Mouse (Mus musculus) heart, embryonic 12.5 days (tissue): ENCODE measurements around the gene Syt17. TPM values are rescaled to one million over a fixed set of nuclear protein-coding genes. Genes with fewer than 3 reads are reported as not detected.

Experiments used
- ATAC-seq: fragments of 200-750 bp; cut with Nextera tagmentation; 2 replicates; pipeline ENCODE4 v1.8.0; 2017; ENCODE audit warnings: moderate TSS enrichment, moderate library complexity; ENCODE audit not compliant: insufficient number of reproducible peaks, low FRiP score
- H3K27ac ChIP-seq: fragments of 300-500 bp; sonication (generic); 2 replicates; pipeline ENCODE4 v1.5.1; 2016; ENCODE audit warnings: mild to moderate bottlenecking, moderate library complexity; ENCODE audit not compliant: poor library complexity, severe bottlenecking
- H3K27me3 ChIP-seq: fragments of 300-500 bp; sonication (generic); replicated peaks from 2 replicates; pipeline ENCODE4 v1.6.1; 2016; ENCODE audit warnings: mild to moderate bottlenecking, moderate library complexity
- H3K36me3 ChIP-seq: fragments of 300-500 bp; sonication (generic); 2 replicates; pipeline ENCODE4 v1.6.1; 2016; ENCODE audit warnings: mild to moderate bottlenecking, moderate library complexity
- H3K4me1 ChIP-seq: fragments of 300-500 bp; sonication (generic); replicated peaks from 2 replicates; pipeline ENCODE4 v1.6.1; 2016; ENCODE audit warnings: mild to moderate bottlenecking
- H3K4me2 ChIP-seq: fragments of 300-500 bp; sonication (generic); 2 replicates; pipeline ENCODE4 v1.6.1; 2016; ENCODE audit warnings: mild to moderate bottlenecking, moderate library complexity
- H3K4me3 ChIP-seq: fragments of 300-500 bp; sonication (generic); 2 replicates; pipeline ENCODE4 v1.5.1; 2016; ENCODE audit warnings: mild to moderate bottlenecking
- H3K9ac ChIP-seq: fragments of 300-500 bp; sonication (generic); 2 replicates; pipeline ENCODE4 v1.6.1; 2016; ENCODE audit warnings: mild to moderate bottlenecking, moderate library complexity
- H3K9me3 ChIP-seq: fragments of 300-500 bp; sonication (generic); replicated peaks from 2 replicates; pipeline ENCODE4 v1.6.1; 2016; ENCODE audit warnings: mild to moderate bottlenecking, moderate library complexity
- WGBS: fragments of 180-500 bp; shearing (Covaris S2); methylation state at CpG from one replicate; pipeline ENCODE4 v1.1.7; 2016; 5-methylcytosine and 5-hydroxymethylcytosine counted together
- polyA plus RNA-seq: library from polyadenylated mRNA; unstranded; fragments of >200 nt; fragmentation: Nextera tagmentation; extraction: Ambion mirVana; gene quantifications from 2 replicates; pipeline ENCODE4 v1.2.1, GENCODE M21; 2016

Gene Syt17
- polyA plus RNA-seq, 1 experiment from 2014 or later = 1.2 TPM

- Histone ChIP-seq H3K27ac (no peak overlapping the region), H3K9ac (no peak overlapping the region), H3K4me1 (no peaks in the 10 kb centered on the region), H3K9me3 (no peaks in the 10 kb centered on the region), H3K36me3 (no peaks in the 10 kb centered on the region), H3K27me3 (peaks cover 2% of the 10 kb centered on the region; the same call in 1 of the 2 replicates), H3K4me3 (no peak overlapping the region), H3K4me2 (no peak overlapping the region)
- 80% methylated on average over 3 of the region's 3 CpGs for WGBS
- no peak for ATAC-seq
These were observed 33.8 kb downstream of the Syt17 start for GRCm38 (mm10) chr7:118414183-118414582.

DNA sequence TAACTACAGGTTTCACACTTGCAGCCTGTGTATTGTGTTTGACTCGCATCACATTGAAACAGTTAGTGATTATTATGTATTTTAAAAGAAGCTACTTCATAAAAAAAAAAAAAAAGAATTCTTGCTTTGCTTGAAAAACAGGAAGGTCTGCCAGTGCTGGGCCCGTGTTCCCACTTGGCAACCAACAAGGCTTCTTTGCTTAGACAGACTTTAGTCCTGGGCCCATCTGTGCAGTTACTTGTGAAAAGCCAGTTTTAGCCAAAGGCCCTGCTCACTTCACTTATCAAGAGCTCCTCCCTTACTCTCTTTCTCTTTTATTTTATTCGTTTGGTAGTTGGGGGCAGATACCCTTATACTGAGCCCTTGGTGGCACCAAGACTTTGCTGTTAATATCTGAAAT is 36.1 kb downstream of the Syt17 start:
- ATAC-seq = no peak
- WGBS = 72% methylated on average over 3 of the region's 3 CpGs

GRCm38 (mm10) chr7:118409421-118409820 is 38.6 kb downstream of the Syt17 start:
- no peak overlapping the region for H3K4me2 ChIP-seq
- H3K9ac ChIP-seq = no peak overlapping the region
- H3K27me3 ChIP-seq = no peaks in the 10 kb centered on the region
- H3K27ac ChIP-seq = no peak overlapping the region
- ATAC-seq = no peak
- no peaks in the 10 kb centered on the region for H3K36me3 ChIP-seq
- whole genome bisulfite sequencing = 19% methylated on average over 2 of the region's 2 CpGs
- H3K9me3 ChIP-seq = no peaks in the 10 kb centered on the region
- no peaks in the 10 kb centered on the region for H3K4me1 ChIP-seq
- H3K4me3 ChIP-seq = no peak overlapping the region

More for the DNA sequence above, 36.1 kb downstream of the Syt17 start:
- Histone ChIP-seq H3K36me3 (no peaks in the 10 kb centered on the region), H3K4me2 (no peak overlapping the region), H3K27ac (no peak overlapping the region), H3K4me3 (no peak overlapping the region), H3K9ac (no peak overlapping the region), H3K27me3 (no peaks in the 10 kb centered on the region), H3K4me1 (no peaks in the 10 kb centered on the region), H3K9me3 (no peaks in the 10 kb centered on the region)

- no peaks in the 10 kb centered on the region for H3K36me3 ChIP-seq
- no peak overlapping the region for H3K9ac ChIP-seq
- H3K27me3 ChIP-seq = no peaks in the 10 kb centered on the region
- no peaks in the 10 kb centered on the region for H3K4me1 ChIP-seq
- H3K4me3 ChIP-seq = no peak overlapping the region
- no peak overlapping the region for H3K4me2 ChIP-seq
- ATAC-seq = no peak
- no peak overlapping the region for H3K27ac ChIP-seq
- no peaks in the 10 kb centered on the region for H3K9me3 ChIP-seq
These were observed 42.8 kb downstream of the Syt17 start for GRCm38 (mm10) chr7:118405251-118405650.

DNA sequence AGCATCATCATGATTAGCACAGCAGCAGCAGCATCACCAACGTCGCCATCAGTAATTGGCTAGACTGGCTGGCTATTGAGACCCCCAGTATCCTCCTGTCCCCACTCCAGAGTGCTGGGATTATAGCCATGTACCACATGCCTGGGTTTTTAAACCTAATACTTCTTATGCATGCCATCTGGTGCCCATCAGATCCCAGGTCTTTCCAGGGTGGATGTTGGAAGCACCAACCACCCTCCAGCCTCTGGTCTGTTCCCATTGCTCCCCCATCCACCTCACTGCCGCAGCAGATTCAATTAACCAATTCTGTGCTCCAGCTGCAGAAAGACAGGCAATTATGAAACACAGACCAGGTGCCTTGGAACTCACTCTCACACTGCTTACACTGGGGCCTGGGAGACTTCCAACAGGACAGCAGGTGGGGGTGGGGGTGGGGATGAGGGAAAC is 45.4 kb downstream of the Syt17 start:
- 63% methylated on average over 3 of the region's 3 CpGs for WGBS
- ATAC-seq = no peak
- no peak overlapping the region for H3K27ac ChIP-seq
- H3K4me3 ChIP-seq = no peak overlapping the region
- no peak overlapping the region for H3K4me2 ChIP-seq
- H3K27me3 ChIP-seq = no peaks in the 10 kb centered on the region
- H3K9ac ChIP-seq = no peak overlapping the region
- H3K9me3 ChIP-seq = no peaks in the 10 kb centered on the region
- no peaks in the 10 kb centered on the region for H3K4me1 ChIP-seq
- H3K36me3 ChIP-seq = no peaks in the 10 kb centered on the region

DNA sequence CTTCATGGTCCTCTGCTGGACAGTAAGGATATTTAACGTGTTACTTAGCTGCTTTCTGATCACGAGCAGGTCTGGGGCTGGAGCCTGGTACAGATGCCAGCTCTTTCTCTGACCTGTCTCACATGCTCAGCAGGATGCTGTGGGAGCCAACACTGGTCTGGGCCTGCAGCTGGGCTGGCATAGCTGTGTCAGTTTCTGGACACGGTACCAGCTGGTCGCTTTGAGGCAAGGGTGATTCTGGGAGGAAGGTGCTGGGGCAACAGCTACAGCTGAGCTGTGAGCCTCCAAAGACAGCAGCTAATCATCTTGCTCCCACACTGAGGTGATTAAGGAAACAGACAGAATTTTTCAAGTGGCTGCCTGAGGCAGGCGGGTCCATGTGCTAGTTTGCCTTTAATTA is 46.1 kb downstream of the Syt17 start:
- no peak for ATAC-seq
- Histone ChIP-seq H3K4me1 (no peaks in the 10 kb centered on the region), H3K27ac (no peak overlapping the region), H3K4me2 (no peak overlapping the region), H3K9ac (no peak overlapping the region), H3K4me3 (no peak overlapping the region), H3K36me3 (no peaks in the 10 kb centered on the region), H3K27me3 (no peaks in the 10 kb centered on the region), H3K9me3 (no peaks in the 10 kb centered on the region)
- WGBS = 70% methylated on average over 5 of the region's 5 CpGs

GRCm38 (mm10) chr7:118399764-118400163 is 48.3 kb downstream of the Syt17 start:
- Histone ChIP-seq H3K27ac (no peak overlapping the region), H3K4me2 (no peak overlapping the region), H3K4me1 (no peaks in the 10 kb centered on the region), H3K4me3 (no peak overlapping the region), H3K9ac (no peak overlapping the region), H3K27me3 (no peaks in the 10 kb centered on the region), H3K9me3 (no peaks in the 10 kb centered on the region), H3K36me3 (no peaks in the 10 kb centered on the region)
- no peak for ATAC-seq
- 72% methylated on average over 9 of the region's 9 CpGs for WGBS

DNA sequence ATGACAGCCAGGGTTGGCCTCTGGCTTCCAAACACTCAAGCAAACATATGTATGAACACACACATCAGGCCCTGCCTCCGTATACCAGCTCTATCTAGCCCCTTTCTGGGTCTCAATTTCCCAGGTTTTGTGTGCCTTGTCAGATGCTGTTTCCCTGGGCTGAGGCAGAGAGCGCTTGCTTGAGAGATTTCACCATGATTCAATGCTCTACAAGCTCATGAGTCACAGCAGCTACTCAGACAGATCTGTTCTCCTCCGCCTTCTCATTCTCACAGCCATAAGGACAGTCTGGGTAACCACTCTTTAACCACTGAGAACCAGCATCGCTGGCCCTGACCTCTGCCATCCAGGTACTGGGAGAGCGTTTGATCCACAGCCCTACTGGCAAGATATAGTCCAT is 57.3 kb downstream of the Syt17 start:
- no peak overlapping the region for H3K4me2 ChIP-seq
- no peaks in the 10 kb centered on the region for H3K27me3 ChIP-seq
- H3K4me3 ChIP-seq = no peak overlapping the region
- 71% methylated on average over 5 of the region's 5 CpGs for WGBS
- ATAC-seq = no peak
- no peak overlapping the region for H3K9ac ChIP-seq
- no peaks in the 10 kb centered on the region for H3K9me3 ChIP-seq
- no peaks in the 10 kb centered on the region for H3K36me3 ChIP-seq
- H3K4me1 ChIP-seq = no peaks in the 10 kb centered on the region
- H3K27ac ChIP-seq = no peak overlapping the region

DNA sequence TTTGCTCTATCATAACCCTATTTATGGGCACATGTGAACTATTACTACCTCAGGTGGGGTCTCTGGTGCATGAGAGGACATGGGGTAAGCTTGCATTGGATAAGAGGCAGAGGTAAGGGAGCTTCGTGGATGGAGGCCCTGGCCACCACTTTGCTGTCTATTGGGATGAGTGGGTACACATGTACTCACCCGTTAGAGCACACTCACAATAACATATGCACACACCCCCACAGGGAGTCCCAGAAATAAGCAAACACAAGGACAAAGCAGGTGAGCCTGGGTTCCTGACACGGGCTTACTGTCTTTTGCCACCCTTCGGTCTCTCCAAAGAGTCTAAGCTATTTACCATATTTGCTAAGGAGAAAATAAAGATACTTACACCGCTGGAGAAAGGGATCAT is 67.0 kb downstream of the Syt17 start:
- ATAC-seq = no peak
- H3K4me2 ChIP-seq = no peak overlapping the region
- H3K36me3 ChIP-seq = no peaks in the 10 kb centered on the region
- no peaks in the 10 kb centered on the region for H3K4me1 ChIP-seq
- H3K4me3 ChIP-seq = no peak overlapping the region
- H3K9me3 ChIP-seq = no peaks in the 10 kb centered on the region
- no peak overlapping the region for H3K27ac ChIP-seq
- H3K27me3 ChIP-seq = no peaks in the 10 kb centered on the region
- no peak overlapping the region for H3K9ac ChIP-seq
- WGBS = 82% methylated on average over 5 of the region's 5 CpGs

GRCm38 (mm10) chr7:118380056-118380455 is 68.0 kb downstream of the Syt17 start:
- Histone ChIP-seq H3K9me3 (no peaks in the 10 kb centered on the region; the same call in 1 of the 2 replicates), H3K9ac (no peak overlapping the region), H3K4me1 (no peaks in the 10 kb centered on the region), H3K4me3 (no peak overlapping the region), H3K4me2 (no peak overlapping the region), H3K27me3 (no peaks in the 10 kb centered on the region), H3K27ac (no peak overlapping the region), H3K36me3 (no peaks in the 10 kb centered on the region)
- ATAC-seq = no peak
- WGBS = 63% methylated on average over 3 of the region's 3 CpGs

DNA sequence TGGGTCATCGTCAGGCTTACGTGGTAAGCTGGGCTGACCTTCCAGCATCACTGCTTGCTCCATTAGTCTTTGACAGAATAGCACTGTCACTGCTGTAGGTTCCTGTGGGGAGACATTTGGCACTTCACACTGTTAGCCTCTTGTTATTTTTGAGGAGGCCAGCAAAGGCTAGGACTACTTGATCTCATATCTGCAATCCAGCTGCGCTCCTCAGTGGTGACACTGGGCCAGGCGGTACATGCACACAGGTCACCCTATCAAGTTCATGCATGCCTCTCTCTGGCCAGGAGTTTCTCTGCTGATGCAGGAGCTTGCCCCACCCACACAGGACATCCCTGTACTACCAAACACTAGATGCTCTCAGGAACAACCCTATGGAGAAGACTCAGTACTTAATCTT is 71.4 kb downstream of the Syt17 start:
- no peak overlapping the region for H3K4me2 ChIP-seq
- H3K4me1 ChIP-seq = no peaks in the 10 kb centered on the region
- H3K27me3 ChIP-seq = no peaks in the 10 kb centered on the region
- no peak for ATAC-seq
- no peaks in the 10 kb centered on the region for H3K36me3 ChIP-seq
- H3K27ac ChIP-seq = no peak overlapping the region
- no peaks in the 10 kb centered on the region; the same call in 1 of the 2 replicates for H3K9me3 ChIP-seq
- 74% methylated on average over 4 of the region's 4 CpGs for WGBS
- no peak overlapping the region for H3K4me3 ChIP-seq
- H3K9ac ChIP-seq = no peak overlapping the region

DNA sequence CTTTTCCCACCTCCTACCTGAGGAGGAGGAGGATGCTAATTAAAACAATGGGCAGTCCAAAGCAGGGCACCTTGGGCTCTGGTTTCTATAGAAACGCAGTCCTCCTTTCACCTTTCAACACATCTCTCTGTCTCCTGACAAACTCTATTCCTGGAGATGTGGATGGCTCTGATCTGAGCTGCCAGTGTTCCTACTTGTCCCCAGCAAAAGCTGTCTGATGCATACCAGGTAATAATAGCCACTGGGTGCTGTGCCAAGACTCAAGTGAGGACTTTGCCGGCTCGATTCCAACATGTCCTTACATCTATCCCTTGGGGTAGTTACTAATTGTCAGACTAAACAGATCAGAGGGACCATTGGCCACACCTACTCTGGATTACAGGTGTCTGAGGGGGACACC is 72.7 kb downstream of the Syt17 start:
- Histone ChIP-seq H3K9me3 (no peaks in the 10 kb centered on the region; the same call in 1 of the 2 replicates), H3K27me3 (no peaks in the 10 kb centered on the region), H3K27ac (no peak overlapping the region), H3K9ac (no peak overlapping the region), H3K4me1 (no peaks in the 10 kb centered on the region), H3K4me3 (no peak overlapping the region), H3K4me2 (no peak overlapping the region), H3K36me3 (no peaks in the 10 kb centered on the region)
- no peak for ATAC-seq
- 66% methylated on average over 3 of the region's 3 CpGs for WGBS
